ENCODE assay signal across 17 mouse cellular contexts in genomic region chr4:25813340-25813739, GRCm38 (mm10). TPM values are rescaled to one million over a fixed set of nuclear protein-coding genes. Genes with fewer than 3 reads are reported as not detected.
"Had no signal": no experiment of that assay in that cellular context is flagged by ENCODE, and none has a peak within 500 bp of the region (broad histone marks: within the 10 kb centered on the region; RNA-seq: fewer than 3 reads in every experiment).

No protein-coding gene starts in this region.

- H3K4me2 ChIP-seq: neural tube, embryonic 15.5 days; stomach, embryonic 15.5 days had no signal

- H3K4me1 ChIP-seq: neural tube, embryonic 15.5 days; stomach, embryonic 15.5 days had no signal

- H3K9me3 ChIP-seq: neural tube, embryonic 15.5 days; stomach, embryonic 15.5 days had no signal

- H3K36me3 ChIP-seq: neural tube, embryonic 15.5 days; stomach, embryonic 15.5 days had no signal

- H3K27ac ChIP-seq: neural tube, embryonic 15.5 days; stomach, embryonic 15.5 days; stomach, postnatal 0 days had no signal

- H3K27me3 ChIP-seq: neural tube, embryonic 15.5 days; stomach, embryonic 15.5 days had no signal

- DNase-seq: retina, postnatal 1 day; right cerebral cortex, adult 18-20 months; right cerebral cortex, postnatal 14 days; right cerebral cortex, postnatal 25 days; right cerebral cortex, postnatal 4 days; spleen, adult 18-20 months; thymus, adult 18-20 months; thymus, adult 2 months; thymus, postnatal 14 days; thymus, postnatal 25 days; thymus, postnatal 36 days; thymus, postnatal 4 days had no signal

- H3K4me3 ChIP-seq: neural tube, embryonic 15.5 days; stomach, embryonic 15.5 days had no signal

- H3K9ac ChIP-seq: neural tube, embryonic 15.5 days; stomach, embryonic 15.5 days had no signal

RNA-seq across cellular contexts. Expression of gene Fut9, which starts 13.3 kb away (rescaled TPM):
- polyA plus RNA-seq: small intestine, adult 2 months; spleen, adult 2 months had no signal
